Mouse (Mus musculus): ENCODE measurements around the gene Calml4.

- TF ChIP-seq CTCF (IDR thresholded peaks at IDR 0.05; ENCODE audit: low read depth) (no peak), EP300 (IDR thresholded peaks at IDR 0.05; ENCODE audit: low read depth) (no peak)
These were observed 59.2 kb downstream of the Calml4 start for GRCm38 (mm10) chr9:62917059-62917458.
